Mouse (Mus musculus) E14TG2a.4 (cell line): ENCODE measurements at regions not wholly inside any gene's neighbourhood (a gene's known extent, or its start where the extent isn't known, plus 50 kb on each side); places are given as distances from the start of the nearest gene placed in this dataset.
A peak's percentile ranks its signal among the peaks of the same experiment; 100 is the strongest.

Source experiments
- H3K27me3 ChIP-seq: 2 replicates; pipeline ENCODE4 v1.6.1; 2014; ENCODE audit warnings: low read length, control low read depth; ENCODE audit not compliant: insufficient read depth
- H3K36me3 ChIP-seq: 2 replicates; pipeline ENCODE4 v1.6.1; 2014; ENCODE audit warnings: low read length, control low read depth; ENCODE audit not compliant: insufficient read depth
- H3K4me1 ChIP-seq: replicated peaks from 2 replicates; pipeline ENCODE4 v1.6.1; 2014; ENCODE audit warnings: low read depth, low read length, control low read depth
- H3K4me3 ChIP-seq: replicated peaks from 2 replicates; pipeline ENCODE4 v1.5.1; 2014; ENCODE audit warnings: mild to moderate bottlenecking, low read length
- H3K9me3 ChIP-seq: 2 replicates; pipeline ENCODE4 v1.6.1; 2014; ENCODE audit warnings: low read length, control low read depth
- CTCF ChIP-seq: conservative IDR thresholded peaks from 2 replicates; pipeline ENCODE4 v1.5.1; 2014; ENCODE audit warnings: low read length
- NANOG ChIP-seq: IDR thresholded peaks from 2 replicates; pipeline ENCODE4 v1.6.1; 2014; ENCODE audit warnings: borderline replicate concordance, low read length, mixed read lengths
- POU5F1 ChIP-seq: IDR thresholded peaks from 2 replicates; pipeline ENCODE4 v1.6.1; 2014; ENCODE audit warnings: low read length, borderline replicate concordance

GRCm38 (mm10) chr3:117480131-117480530 lies 94.5 kb upstream of the Plppr5 start:
- TF ChIP-seq CTCF (no peak), POU5F1 (no peak), NANOG (no peak)
- Histone ChIP-seq H3K4me1 (no peaks in the 10 kb centered on the region), H3K4me3 (no peak overlapping the region), H3K27me3 (no peaks in the 10 kb centered on the region), H3K9me3 (no peaks in the 10 kb centered on the region), H3K36me3 (no peaks in the 10 kb centered on the region)

- no peaks in the 10 kb centered on the region for H3K27me3 ChIP-seq
- no peak overlapping the region for H3K4me3 ChIP-seq
- H3K4me1 ChIP-seq = no peaks in the 10 kb centered on the region
- no peaks in the 10 kb centered on the region for H3K9me3 ChIP-seq
- no peak for TF ChIP-seq CTCF
- no peak for TF ChIP-seq NANOG
- no peak for TF ChIP-seq POU5F1
- H3K36me3 ChIP-seq = no peaks in the 10 kb centered on the region
These were observed 98.8 kb upstream of the Plppr4 start for GRCm38 (mm10) chr3:117459507-117459906.

GRCm38 (mm10) chr3:117450559-117450958 lies 89.9 kb upstream of the Plppr4 start:
- Histone ChIP-seq H3K4me3 (no peak overlapping the region), H3K27me3 (no peaks in the 10 kb centered on the region), H3K4me1 (no peaks in the 10 kb centered on the region), H3K36me3 (no peaks in the 10 kb centered on the region), H3K9me3 (no peaks in the 10 kb centered on the region)
- TF ChIP-seq CTCF (no peak), POU5F1 (no peak)

- Histone ChIP-seq H3K9me3 (no peaks in the 10 kb centered on the region), H3K4me3 (no peak overlapping the region), H3K36me3 (no peaks in the 10 kb centered on the region), H3K27me3 (no peaks in the 10 kb centered on the region), H3K4me1 (peaks cover 4% of the 10 kb centered on the region; the same call in 1 of the 2 replicates)
- TF ChIP-seq POU5F1 (no peak), NANOG (no peak), CTCF (no peak)
These were observed 81.2 kb upstream of the Plppr4 start for GRCm38 (mm10) chr3:117441887-117442286.

GRCm38 (mm10) chr3:117440294-117440693 lies 79.6 kb upstream of the Plppr4 start:
- Histone ChIP-seq H3K36me3 (no peaks in the 10 kb centered on the region), H3K4me1 (peaks cover 4% of the 10 kb centered on the region; the same call in 1 of the 2 replicates), H3K27me3 (no peaks in the 10 kb centered on the region), H3K4me3 (no peak overlapping the region), H3K9me3 (no peaks in the 10 kb centered on the region)
- TF ChIP-seq NANOG (no peak), CTCF (no peak)

GRCm38 (mm10) chr3:117438473-117439114 lies 77.9 kb upstream of the Plppr4 start:
- no peaks in the 10 kb centered on the region for H3K36me3 ChIP-seq
- no peaks in the 10 kb centered on the region for H3K9me3 ChIP-seq
- H3K4me3 ChIP-seq = no peak overlapping the region
- TF ChIP-seq POU5F1 (no peak), CTCF (peak; percentile 62)
- H3K27me3 ChIP-seq = no peaks in the 10 kb centered on the region
- H3K4me1 ChIP-seq = peaks cover 4% of the 10 kb centered on the region; the same call in 1 of the 2 replicates

- TF ChIP-seq POU5F1 (no peak), NANOG (no peak), CTCF (no peak)
- Histone ChIP-seq H3K4me1 (no peaks in the 10 kb centered on the region), H3K4me3 (no peak overlapping the region), H3K36me3 (no peaks in the 10 kb centered on the region), H3K27me3 (no peaks in the 10 kb centered on the region), H3K9me3 (peaks cover 4% of the 10 kb centered on the region; the same call in 1 of the 2 replicates)
These were observed 63.9 kb upstream of the Plppr4 start for GRCm38 (mm10) chr3:117424526-117424925.

GRCm38 (mm10) chr3:117412896-117413747 lies 52.4 kb upstream of the Plppr4 start:
- no peaks in the 10 kb centered on the region for H3K4me1 ChIP-seq
- no peaks in the 10 kb centered on the region for H3K36me3 ChIP-seq
- H3K27me3 ChIP-seq = no peaks in the 10 kb centered on the region
- H3K4me3 ChIP-seq = no peak overlapping the region
- H3K9me3 ChIP-seq = peaks cover 6% of the 10 kb centered on the region
- TF ChIP-seq NANOG (no peak), POU5F1 (no peak), CTCF (no peak)
